Mouse (Mus musculus): ENCODE measurements around the gene Prkd2. TPM values are rescaled to one million over a fixed set of nuclear protein-coding genes. Genes with fewer than 3 reads are reported as not detected.

The Prkd2 gene
- polyA plus RNA-seq, 1 experiment, result 5.5 TPM

DNA sequence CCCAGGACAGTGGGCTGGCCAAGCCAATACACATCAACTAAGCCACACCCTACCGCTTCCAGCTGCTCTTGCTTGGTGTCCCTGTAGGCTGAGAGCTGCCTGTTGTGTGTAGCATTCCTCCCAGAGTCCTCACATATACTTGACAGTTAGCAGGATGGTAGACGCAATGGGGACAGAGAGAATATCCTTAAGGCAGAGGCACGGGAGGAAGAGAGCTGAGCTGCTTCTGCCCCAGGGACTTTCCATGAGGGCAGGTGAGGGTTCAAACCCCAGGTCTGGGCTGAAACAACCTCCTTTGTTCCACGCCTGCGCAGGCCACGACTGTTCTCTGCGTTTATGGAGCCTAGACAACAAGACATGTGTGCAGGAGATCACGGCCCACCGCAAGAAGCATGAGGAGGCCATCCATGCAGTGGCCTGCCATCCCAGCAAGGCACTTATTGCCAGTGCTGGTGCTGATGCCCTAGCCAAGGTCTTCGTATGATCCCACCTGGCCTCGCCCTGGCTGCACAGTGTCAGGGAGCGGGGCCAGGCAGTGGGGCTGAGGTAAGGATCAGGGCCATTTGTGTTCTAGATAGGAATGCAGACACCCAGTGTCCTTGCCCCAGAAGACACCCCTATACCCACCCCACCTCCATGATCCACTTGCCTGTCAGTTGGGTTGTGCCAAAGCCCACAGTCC lies 3.1 kb upstream of the Prkd2 start:
- TF ChIP-seq MYOD1 (IDR thresholded peaks at IDR 0.05; ENCODE audit: control insufficient read depth, insufficient read length, low read depth), result no peak
- Histone ChIP-seq H3K36me3 (ENCODE audit: control insufficient read depth, insufficient read depth) (peaks cover 3% of the 10 kb centered on the region), H3K79me2 (ENCODE audit: control insufficient read depth, insufficient read depth) (no peaks in the 10 kb centered on the region)

GRCm38 (mm10) chr7:16840109-16840491 lies 2.6 kb upstream of the Prkd2 start:
- Histone ChIP-seq H3K27me3 (ENCODE audit: control insufficient read depth, insufficient read depth, insufficient read length) (no peaks in the 10 kb centered on the region), H3K79me2 (ENCODE audit: control insufficient read depth, insufficient read depth) (no peaks in the 10 kb centered on the region), H3K4me3 (ENCODE audit: insufficient read depth, poor library complexity, severe bottlenecking) (no peak overlapping the region), H3ac (ENCODE audit: control insufficient read depth, insufficient read length, low read depth) (no peak overlapping the region), H3K36me3 (ENCODE audit: control insufficient read depth, insufficient read depth) (no peaks in the 10 kb centered on the region), H3K79me3 (ENCODE audit: low read depth) (no peaks in the 10 kb centered on the region)
- no peak for TF ChIP-seq CEBPB (IDR thresholded peaks at IDR 0.05; ENCODE audit: low read depth)
- TF ChIP-seq MAX (IDR thresholded peaks at IDR 0.05), result no peak
- TF ChIP-seq MYOD1 (IDR thresholded peaks at IDR 0.05; ENCODE audit: control insufficient read depth, insufficient read length, low read depth), result no peak
- TF ChIP-seq MYOG (IDR thresholded peaks at IDR 0.05; ENCODE audit: control insufficient read depth, extremely low read depth, insufficient read length), result no peak
- no peak for TF ChIP-seq FOSL1 (IDR thresholded peaks at IDR 0.05; ENCODE audit: insufficient read depth, low read length, poor library complexity, severe bottlenecking)

More for the DNA sequence above, 3.1 kb upstream of the Prkd2 start:
- Histone ChIP-seq H3K4me3 (ENCODE audit: insufficient read depth, poor library complexity, severe bottlenecking) (no peak overlapping the region), H3K27me3 (ENCODE audit: control insufficient read depth, insufficient read depth, insufficient read length) (no peaks in the 10 kb centered on the region), H3ac (ENCODE audit: control insufficient read depth, insufficient read length, low read depth) (no peak overlapping the region), H3K79me3 (ENCODE audit: low read depth) (no peaks in the 10 kb centered on the region)

- Histone ChIP-seq H3K4me3 (ENCODE audit: insufficient read depth, poor library complexity, severe bottlenecking) (no peak overlapping the region), H3ac (ENCODE audit: control insufficient read depth, insufficient read length, low read depth) (no peak overlapping the region), H3K36me3 (ENCODE audit: control insufficient read depth, insufficient read depth) (no peaks in the 10 kb centered on the region), H3K79me2 (ENCODE audit: control insufficient read depth, insufficient read depth) (no peaks in the 10 kb centered on the region), H3K79me3 (ENCODE audit: low read depth) (no peaks in the 10 kb centered on the region), H3K27me3 (ENCODE audit: control insufficient read depth, insufficient read depth, insufficient read length) (no peaks in the 10 kb centered on the region)
- TF ChIP-seq CTCF (IDR thresholded peaks at IDR 0.05; ENCODE audit: control insufficient read depth, insufficient read depth, insufficient read length), result no peak
- TF ChIP-seq CEBPB (IDR thresholded peaks at IDR 0.05; ENCODE audit: low read depth), result no peak
- TF ChIP-seq FOSL1 (IDR thresholded peaks at IDR 0.05; ENCODE audit: insufficient read depth, low read length, poor library complexity, severe bottlenecking), result no peak
Measured at GRCm38 (mm10) chr7:16841078-16841477, 1.6 kb upstream of the Prkd2 start.

DNA sequence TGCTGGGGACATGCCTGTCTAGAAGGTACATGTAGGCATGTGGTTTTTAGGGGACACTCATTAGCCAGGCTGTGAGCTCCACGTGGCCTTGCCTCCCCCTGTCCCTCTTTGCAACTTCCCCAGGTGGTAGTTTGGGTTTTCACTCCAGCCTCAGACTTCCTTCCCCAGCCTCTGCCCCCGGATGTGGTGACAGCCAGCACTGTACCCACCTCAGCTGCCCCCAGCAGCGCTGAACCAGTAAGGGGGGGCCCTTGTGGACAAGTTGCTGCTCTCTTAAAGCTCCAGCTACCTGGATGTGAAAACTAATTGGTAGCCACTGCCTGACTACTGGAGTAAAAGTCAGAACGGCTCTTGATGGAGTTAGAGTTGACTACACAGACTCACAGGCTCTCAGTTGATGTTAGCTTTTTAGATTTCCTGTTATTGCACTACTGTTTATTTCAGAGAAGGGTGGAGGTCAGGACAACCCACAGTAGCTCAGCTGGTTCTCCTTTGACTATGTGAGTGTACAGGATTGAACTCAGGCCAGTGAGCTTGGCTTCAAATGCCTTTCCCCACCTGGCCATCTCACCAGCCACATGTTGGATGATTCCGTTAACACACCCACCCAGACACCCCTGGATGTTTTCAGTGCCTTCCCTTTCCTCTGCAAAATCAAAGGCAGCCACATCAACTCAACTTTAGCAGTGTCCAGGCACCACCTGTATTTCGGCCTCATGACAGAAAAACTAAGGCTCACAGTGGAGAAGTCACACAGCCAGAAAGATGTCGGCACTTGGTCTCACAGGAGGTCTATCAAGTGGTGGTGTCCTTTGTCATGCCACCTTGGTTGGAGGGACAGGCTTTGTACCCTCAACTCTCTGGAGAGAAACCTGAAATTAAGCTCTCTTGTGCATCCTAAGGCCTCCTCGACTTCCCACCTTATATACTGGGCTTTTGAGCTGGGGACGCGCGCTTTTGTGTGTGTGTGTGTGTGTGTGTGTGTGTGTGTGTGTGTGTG lies 841 bp upstream of the Prkd2 start:
- Histone ChIP-seq H3K27me3 (ENCODE audit: control insufficient read depth, insufficient read depth, insufficient read length) (no peaks in the 10 kb centered on the region), H3K79me2 (ENCODE audit: control insufficient read depth, insufficient read depth) (no peaks in the 10 kb centered on the region), H3K79me3 (ENCODE audit: low read depth) (no peaks in the 10 kb centered on the region), H3ac (ENCODE audit: control insufficient read depth, insufficient read length, low read depth) (no peak overlapping the region), H3K4me3 (ENCODE audit: insufficient read depth, poor library complexity, severe bottlenecking) (no peak overlapping the region), H3K36me3 (ENCODE audit: control insufficient read depth, insufficient read depth) (no peaks in the 10 kb centered on the region)
- TF ChIP-seq CTCF (IDR thresholded peaks at IDR 0.05; ENCODE audit: control insufficient read depth, insufficient read depth, insufficient read length), result no peak
- TF ChIP-seq CEBPB (IDR thresholded peaks at IDR 0.05; ENCODE audit: low read depth), result no peak

- Histone ChIP-seq H3K4me3 (ENCODE audit: insufficient read depth, poor library complexity, severe bottlenecking) (peak overlapping the region; percentile 43), H3K79me2 (ENCODE audit: control insufficient read depth, insufficient read depth) (no peaks in the 10 kb centered on the region), H3K36me3 (ENCODE audit: control insufficient read depth, insufficient read depth) (no peaks in the 10 kb centered on the region), H3K79me3 (ENCODE audit: low read depth) (no peaks in the 10 kb centered on the region), H3ac (ENCODE audit: control insufficient read depth, insufficient read length, low read depth) (peak overlapping the region; percentile 91), H3K27me3 (ENCODE audit: control insufficient read depth, insufficient read depth, insufficient read length) (no peaks in the 10 kb centered on the region)
- no peak for TF ChIP-seq FOSL1 (IDR thresholded peaks at IDR 0.05; ENCODE audit: insufficient read depth, low read length, poor library complexity, severe bottlenecking)
- no peak for TF ChIP-seq MYOG (IDR thresholded peaks at IDR 0.05; ENCODE audit: control insufficient read depth, extremely low read depth, insufficient read length)
- TF ChIP-seq CEBPB (IDR thresholded peaks at IDR 0.05; ENCODE audit: low read depth), result no peak
- TF ChIP-seq USF1 (IDR thresholded peaks at IDR 0.05; ENCODE audit: low read depth), result no peak
- no peak for TF ChIP-seq MYOD1 (IDR thresholded peaks at IDR 0.05; ENCODE audit: control insufficient read depth, insufficient read length, low read depth)
- no peak for TF ChIP-seq CTCF (IDR thresholded peaks at IDR 0.05; ENCODE audit: control insufficient read depth, insufficient read depth, insufficient read length)
- no peak for TF ChIP-seq MAX (IDR thresholded peaks at IDR 0.05)
Measured at GRCm38 (mm10) chr7:16843441-16844171, 904 bp downstream of the Prkd2 start.

Data from C2C12 (cell line).